Mouse (Mus musculus): Measurements from ENCODE around the gene Cdpf1.
A peak's percentile ranks its signal among the peaks of the same experiment; 100 is the strongest.

- TF ChIP-seq CTCF (IDR thresholded peaks at IDR 0.05; ENCODE audit: borderline replicate concordance, control insufficient read depth, extremely low read depth, insufficient read depth, low read length, poor library complexity) (no peak), POLR2A (IDR thresholded peaks at IDR 0.05; ENCODE audit: control insufficient read depth, extremely low read depth, insufficient read depth, low read length, poor library complexity) (0 out of 2 replicates have a peak, but pooled peaks have one; percentile 37)
Observed at GRCm38 (mm10) chr15:85808031-85808430, 3.5 kb downstream of the Cdpf1 start.
